Mouse (Mus musculus) cortical plate, adult 2 months (tissue): ENCODE results near the gene Mllt10.

Experiments used
- CTCF ChIP-seq: fragments of 200-500 bp; IDR thresholded peaks from 2 replicates; pipeline ENCODE4 v1.5.1; 2011; ENCODE audit warnings: mild to moderate bottlenecking, control low read depth, low read length; ENCODE audit not compliant: insufficient read depth; ENCODE audit errors: extremely low read depth
- POLR2A ChIP-seq: fragments of 200-500 bp; IDR thresholded peaks from 2 replicates; pipeline ENCODE4 v1.6.1; 2011; ENCODE audit warnings: mild to moderate bottlenecking, low read length, control low read depth; ENCODE audit not compliant: insufficient read depth; ENCODE audit errors: extremely low read depth

DNA sequence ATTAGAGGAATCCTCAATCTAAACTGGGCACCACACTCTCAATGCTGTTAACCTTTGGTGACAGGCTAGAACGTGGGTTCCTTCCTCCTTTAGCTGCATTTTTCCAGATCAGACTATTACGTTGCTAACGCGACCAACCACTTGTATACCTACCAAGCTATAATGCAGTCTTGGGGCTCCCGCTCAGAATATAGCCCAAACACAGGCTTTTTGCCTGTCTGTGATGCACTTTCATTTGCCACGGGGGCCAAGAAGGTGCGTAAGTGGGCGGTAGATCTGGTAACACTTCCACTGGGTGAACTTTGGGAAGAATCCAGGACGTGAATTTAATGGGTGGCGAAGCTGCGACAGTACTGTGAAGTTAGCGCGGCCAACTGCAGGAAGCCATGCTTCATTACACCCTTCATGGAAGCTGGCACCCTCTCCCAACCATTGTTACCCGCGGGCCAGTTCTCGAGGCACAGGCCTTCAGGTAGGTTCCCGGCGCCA is 8.8 kb downstream of the Mllt10 start:
- TF ChIP-seq POLR2A (no peak), CTCF (no peak)
